8 mouse cellular contexts compared by ENCODE assay signal in genomic region chr7:82016751-82017710, GRCm38 (mm10). TPM values are rescaled to one million over a fixed set of nuclear protein-coding genes. Genes with fewer than 3 reads are reported as not detected.
DNase-seq lines count a peak whose midpoint lies in the region; ATAC-seq and TF ChIP-seq lines count a peak whose summit lies in the region.

No protein-coding gene starts in this region.

- ATAC-seq in heart, embryonic 16.5 days (replicated peaks; ENCODE audit: extremely low read depth, insufficient read depth, low FRiP score) = no peak
- ATAC-seq in forebrain, embryonic 12.5 days (ENCODE audit: low FRiP score) = no peak
- peak; percentile 61 for ATAC-seq in kidney, embryonic 16.5 days (ENCODE audit: low FRiP score, low TSS enrichment)
- no peak for ATAC-seq in neural tube, embryonic 14.5 days (ENCODE audit: low read depth)

- H3K36me3 ChIP-seq in heart, embryonic 16.5 days (ENCODE audit: control insufficient read depth, insufficient read depth) = no peaks in the 10 kb centered on the region
- H3K36me3 ChIP-seq in forebrain, embryonic 12.5 days (replicated peaks) = no peaks in the 10 kb centered on the region
- H3K36me3 ChIP-seq in kidney, embryonic 16.5 days (ENCODE audit: insufficient read depth, low read length) = no peaks in the 10 kb centered on the region
- H3K36me3 ChIP-seq in neural tube, embryonic 14.5 days (ENCODE audit: control insufficient read depth, insufficient read depth, low read length) = no peaks in the 10 kb centered on the region

- peaks cover 11% of the 10 kb centered on the region for H3K27me3 ChIP-seq in heart, embryonic 16.5 days (ENCODE audit: control insufficient read depth, insufficient read depth, low read length)
- H3K27me3 ChIP-seq in forebrain, embryonic 12.5 days = peaks cover 36% of the 10 kb centered on the region
- peaks cover 8% of the 10 kb centered on the region for H3K27me3 ChIP-seq in kidney, embryonic 16.5 days (ENCODE audit: insufficient read depth, low read length)
- no peaks in the 10 kb centered on the region for H3K27me3 ChIP-seq in neural tube, embryonic 14.5 days (ENCODE audit: control insufficient read depth, insufficient read depth, low read length)
- H3K27me3 ChIP-seq in cerebellum, adult 2 months (ENCODE audit: control insufficient read depth, insufficient read depth, low read length) = peaks cover 1% of the 10 kb centered on the region; the same call in 1 of the 2 replicates

- 5% methylated on average over 25 of the region's 25 CpGs for WGBS in heart, embryonic 16.5 days
- 4% methylated on average over 25 of the region's 25 CpGs for WGBS in forebrain, embryonic 12.5 days
- 4% methylated on average over 25 of the region's 25 CpGs for WGBS in kidney, embryonic 16.5 days
- 5% methylated on average over 25 of the region's 25 CpGs for WGBS in neural tube, embryonic 14.5 days
- WGBS in cerebellum, adult 2 months = 23% methylated on average over 25 of the region's 25 CpGs

- intact Hi-C loops in heart, postnatal 14 days (cut with DNase I) = no loop called here

- H3K9ac ChIP-seq in heart, embryonic 16.5 days (ENCODE audit: low read length) = 0 out of 2 replicates have a peak overlapping the region, but pooled peaks have one; percentile 45
- H3K9ac ChIP-seq in forebrain, embryonic 12.5 days = no peak overlapping the region
- no peak overlapping the region for H3K9ac ChIP-seq in kidney, embryonic 16.5 days (replicated peaks; ENCODE audit: low read length)
- H3K9ac ChIP-seq in neural tube, embryonic 14.5 days (replicated peaks; ENCODE audit: low read depth, low read length) = no peak overlapping the region; the same call in 1 of the 2 replicates

- peak overlapping the region; percentile 62 for H3K4me2 ChIP-seq in heart, embryonic 16.5 days (ENCODE audit: low read depth, low read length)
- H3K4me2 ChIP-seq in forebrain, embryonic 12.5 days = peak overlapping the region; percentile 29
- H3K4me2 ChIP-seq in kidney, embryonic 16.5 days (replicated peaks; ENCODE audit: low read depth, low read length) = peak overlapping the region; percentile 53
- H3K4me2 ChIP-seq in neural tube, embryonic 14.5 days (ENCODE audit: low read depth, low read length) = peak overlapping the region; percentile 29; the same call in 1 of the 2 replicates

- no peaks in the 10 kb centered on the region for H3K9me3 ChIP-seq in heart, embryonic 16.5 days (replicated peaks; ENCODE audit: control insufficient read depth, low read length)
- H3K9me3 ChIP-seq in forebrain, embryonic 12.5 days = no peaks in the 10 kb centered on the region
- no peaks in the 10 kb centered on the region for H3K9me3 ChIP-seq in kidney, embryonic 16.5 days (ENCODE audit: low read length)
- H3K9me3 ChIP-seq in neural tube, embryonic 14.5 days (ENCODE audit: control insufficient read depth, low read length) = no peaks in the 10 kb centered on the region

- no peak overlapping the region for H3K27ac ChIP-seq in heart, embryonic 16.5 days (ENCODE audit: low read length)
- H3K27ac ChIP-seq in forebrain, embryonic 12.5 days = no peak overlapping the region
- H3K27ac ChIP-seq in kidney, embryonic 16.5 days (ENCODE audit: low read length) = no peak overlapping the region
- H3K27ac ChIP-seq in neural tube, embryonic 14.5 days (ENCODE audit: low read depth, low read length) = no peak overlapping the region
- H3K27ac ChIP-seq in cerebellum, adult 2 months (ENCODE audit: insufficient read depth, low read length) = no peak overlapping the region

- H3K4me1 ChIP-seq in heart, embryonic 16.5 days (ENCODE audit: control insufficient read depth, insufficient read depth, low read length) = peaks cover 5% of the 10 kb centered on the region; the same call in 1 of the 2 replicates
- peaks cover 12% of the 10 kb centered on the region; the same call in 1 of the 2 replicates for H3K4me1 ChIP-seq in forebrain, embryonic 12.5 days
- H3K4me1 ChIP-seq in kidney, embryonic 16.5 days (ENCODE audit: insufficient read depth, low read length) = peaks cover 14% of the 10 kb centered on the region
- H3K4me1 ChIP-seq in neural tube, embryonic 14.5 days (ENCODE audit: control insufficient read depth, insufficient read depth, low read length) = no peaks in the 10 kb centered on the region
- H3K4me1 ChIP-seq in cerebellum, adult 2 months (ENCODE audit: control insufficient read depth, insufficient read depth, low read length) = no peaks in the 10 kb centered on the region

- DNase-seq in heart, postnatal 14 days = no peak
- DNase-seq in cerebellum, adult 2 months = no peak
- no peak for DNase-seq in cerebellum, postnatal 4 days (ENCODE audit: low spot score in 2 of 2)
- no peak for DNase-seq in lung, postnatal 10 days

- H3K4me3 ChIP-seq in heart, embryonic 16.5 days (ENCODE audit: low read length) = peak overlapping the region; percentile 41
- H3K4me3 ChIP-seq in forebrain, embryonic 12.5 days (replicated peaks) = no peak overlapping the region
- peak overlapping the region; percentile 28 for H3K4me3 ChIP-seq in kidney, embryonic 16.5 days (ENCODE audit: low read length)
- H3K4me3 ChIP-seq in neural tube, embryonic 14.5 days (ENCODE audit: low read depth, low read length) = 0 out of 2 replicates have a peak overlapping the region, but pooled peaks have one; percentile 3
- no peak overlapping the region for H3K4me3 ChIP-seq in cerebellum, adult 2 months (replicated peaks; ENCODE audit: insufficient read depth, low read depth, low read length)

- no peak for TF ChIP-seq CTCF in cerebellum, adult 2 months (IDR thresholded peaks at IDR 0.05; ENCODE audit: borderline replicate concordance, insufficient read depth, low read depth, low read length)

- no peak for TF ChIP-seq POLR2A in cerebellum, adult 2 months (IDR thresholded peaks at IDR 0.05; ENCODE audit: borderline replicate concordance, insufficient read depth, low read length)

RNA-seq across cellular contexts. Expression of gene Bnc1, which starts 24.9 kb away (rescaled TPM):
- 2.7 and 3.0 TPM in 2 replicates for polyA plus RNA-seq in heart, embryonic 16.5 days (2015; fragmentation: Nextera tagmentation; extraction: Ambion mirVana)
- total RNA-seq in heart, postnatal 14 days (2021) = 1 to 10 TPM; 1.6 to 2.2 TPM
- polyA plus RNA-seq in forebrain, embryonic 12.5 days (2016; fragmentation: Nextera tagmentation; extraction: Ambion mirVana) = 0.33 and 0.40 TPM in 2 replicates
- polyA plus RNA-seq in kidney, embryonic 16.5 days (2015; fragmentation: Nextera tagmentation; extraction: Ambion mirVana) = 0.15 and 0.50 TPM in 2 replicates
- 0.11 and 5.6 TPM in 2 replicates for polyA plus RNA-seq in neural tube, embryonic 14.5 days (2014; fragmentation: Nextera tagmentation; extraction: Ambion mirVana)
- not detected in 2 replicates for polyA plus RNA-seq in cerebellum, adult 2 months (2012; rRNA removed)

Comparison
In these comparisons a context has a peak if more than half of its experiments do, and no peak if none do; other contexts are left out.
1. H3K4me3 ChIP-seq: peak in heart, embryonic 16.5 days (single experiment), kidney, embryonic 16.5 days (single experiment) and neural tube, embryonic 14.5 days (single experiment); none in forebrain, embryonic 12.5 days (single experiment) and cerebellum, adult 2 months (single experiment).
2. Peak in every context shown above with its lines, with median percentiles within 50 percentile points of each other: H3K4me2 ChIP-seq.